Mouse (Mus musculus): ENCODE data around the gene Slc27a4.

GRCm38 (mm10) chr2:29817426-29818232, 15.2 kb downstream of the Slc27a4 start:
- TF ChIP-seq CTCF (IDR thresholded peaks at IDR 0.05; ENCODE audit: low read depth, low read length) = peak; percentile 96
- no peak for TF ChIP-seq GATA2 (IDR thresholded peaks at IDR 0.05; ENCODE audit: borderline replicate concordance, low read depth, low read length)
